Mouse (Mus musculus): ENCODE results near the gene A630010A05Rik.
"Not testable (repeated sequence)": the region's sequence is repeated elsewhere in the genome, so short reads cannot be mapped to it uniquely, and the experiment has no call there.

Gene A630010A05Rik

GRCm38 (mm10) chr16:14562017-14562416 is at the start of gene A630010A05Rik:
A630010A05Rik (plus strand) TSS chr16:14562317.
- DNase-seq (ENCODE audit: low spot score) = no peak

- DNase-seq (ENCODE audit: low spot score) = no peak
Measured at GRCm38 (mm10) chr16:14535766-14536165, 26.4 kb upstream of the A630010A05Rik start.

GRCm38 (mm10) chr16:14557191-14557590 is 4.9 kb upstream of the A630010A05Rik start:
- not testable (repeated sequence) for DNase-seq (ENCODE audit: low spot score)
